Mouse (Mus musculus) central nervous system, embryonic 18 days (tissue): ENCODE measurements around the gene Vmn2r35. TPM values are rescaled to one million over a fixed set of nuclear protein-coding genes. Genes with fewer than 3 reads are reported as not detected.

Experiments used
- polyA plus RNA-seq: library from polyadenylated mRNA; depleted of rRNA; stranded (reverse); fragments of >200 nt; gene quantifications from 2 replicates; pipeline ENCODE4 v1.2.3, GENCODE M21; 2012; rRNA removed

Gene Vmn2r35
- not detected in 2 replicates for polyA plus RNA-seq

DNA sequence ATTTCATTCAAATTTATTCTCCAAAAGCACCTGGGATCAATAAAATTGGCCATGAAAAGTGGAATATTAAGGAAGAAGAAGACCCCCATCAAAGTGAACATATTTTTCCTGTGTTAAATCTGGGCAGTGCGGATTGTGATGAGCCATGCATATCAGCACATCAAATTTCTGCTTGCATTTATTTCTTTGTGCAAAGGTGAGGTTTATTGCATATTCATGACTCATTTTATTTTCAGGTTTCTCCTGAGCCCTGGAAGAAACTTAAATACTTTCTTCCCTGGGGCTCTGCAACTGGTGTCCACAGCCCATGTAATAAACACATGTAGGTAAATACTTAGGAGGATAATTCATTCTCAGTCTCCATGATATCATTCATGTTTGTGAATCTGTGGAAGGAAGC lies at the start of gene Vmn2r35:
TSS of gene Vmn2r35 (minus strand) at position 101 of the 400 bp plus-strand sequence.

Other genes with a start within 250 kb of the Vmn2r35 start
- not detected in 2 replicates for gene Vmn2r34, start 130.4 kb downstream of the Vmn2r35 start, polyA plus RNA-seq
- not detected in 2 replicates for gene Vmn2r36, start 82.6 kb upstream of the Vmn2r35 start, polyA plus RNA-seq